Mouse (Mus musculus) lung, embryonic 14.5 days (tissue): ENCODE data around the gene Cox10. TPM values are rescaled to one million over a fixed set of nuclear protein-coding genes. Genes with fewer than 3 reads are reported as not detected.

Source experiments
- ATAC-seq: fragments of 200-750 bp; cut with Nextera tagmentation; 2 replicates; pipeline ENCODE4 v1.8.0; 2017; ENCODE audit warnings: mild to moderate bottlenecking, moderate TSS enrichment, moderate library complexity; ENCODE audit not compliant: insufficient read depth
- DNase-seq: peaks from one replicate; pipeline ENCODE4 v3.0.0-alpha.2; 2015
- H3K27ac ChIP-seq: fragments of 300-500 bp; sonication (generic); 2 replicates; pipeline ENCODE4 v1.5.1; 2014; ENCODE audit warnings: low read depth, mild to moderate bottlenecking, moderate library complexity
- H3K27me3 ChIP-seq: fragments of 300-500 bp; sonication (generic); 2 replicates; pipeline ENCODE4 v1.6.1; 2014; ENCODE audit warnings: low read length, control low read depth; ENCODE audit not compliant: insufficient read depth
- H3K36me3 ChIP-seq: fragments of 300-500 bp; sonication (generic); 2 replicates; pipeline ENCODE4 v1.6.1; 2014; ENCODE audit warnings: control low read depth; ENCODE audit not compliant: insufficient read depth
- H3K4me1 ChIP-seq: fragments of 300-500 bp; sonication (generic); 2 replicates; pipeline ENCODE4 v1.6.1; 2014; ENCODE audit warnings: antibody characterized with exemption, control low read depth; ENCODE audit not compliant: insufficient read depth
- H3K4me2 ChIP-seq: fragments of 300-500 bp; sonication (generic); 2 replicates; pipeline ENCODE4 v1.6.1; 2014; ENCODE audit warnings: mild to moderate bottlenecking
- H3K4me3 ChIP-seq: fragments of 300-500 bp; sonication (generic); 2 replicates; pipeline ENCODE4 v1.5.1; 2014; ENCODE audit warnings: low read depth, low read length
- H3K9ac ChIP-seq: fragments of 300-500 bp; sonication (generic); 2 replicates; pipeline ENCODE4 v1.6.1; 2014
- H3K9me3 ChIP-seq: fragments of 300-500 bp; sonication (generic); 2 replicates; pipeline ENCODE4 v1.6.1; 2016; ENCODE audit warnings: low read depth, low read length, control low read depth
- CTCF ChIP-seq: IDR thresholded peaks from 2 replicates; pipeline ENCODE4 v1.5.1; 2016; ENCODE audit warnings: antibody characterized with exemption, low read depth
- WGBS: fragments of 180-500 bp; shearing (Covaris S2); extraction: QIAGEN DNeasy Blood & Tissue Kit; methylation state at CpG from one replicate; pipeline ENCODE4 v1.1.7; 2014; 5-methylcytosine and 5-hydroxymethylcytosine counted together
- polyA plus RNA-seq: library from polyadenylated mRNA; unstranded; fragments of >200 nt; fragmentation: Nextera tagmentation; extraction: Ambion mirVana; gene quantifications from 2 replicates; pipeline ENCODE4 v1.2.1, GENCODE M21; 2014

Gene Cox10
- polyA plus RNA-seq, 1 experiment from 2014 or later, result 27.3 TPM

DNA sequence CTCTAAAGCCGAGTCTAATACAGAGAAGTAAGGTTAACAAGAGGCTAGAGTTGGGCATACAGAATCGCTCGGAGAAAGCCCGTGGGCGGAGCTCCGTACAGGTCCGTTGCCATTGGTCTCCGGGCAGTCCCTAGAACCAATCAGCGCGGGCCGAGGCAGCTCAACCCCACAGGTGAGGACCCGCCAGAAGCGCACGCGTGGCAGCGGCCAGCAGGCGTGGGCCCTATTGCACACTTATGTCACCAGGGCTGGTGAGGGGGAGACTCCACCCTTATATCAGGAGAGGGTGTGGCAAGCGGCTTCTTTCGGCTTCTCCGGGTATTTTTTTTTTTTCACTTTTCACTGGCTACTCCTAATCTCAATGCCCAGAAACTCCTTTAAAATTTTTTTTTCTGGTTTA is 164.9 kb downstream of the Cox10 start:
- H3K27me3 ChIP-seq, result peaks cover 43% of the 10 kb centered on the region
- H3K4me2 ChIP-seq, result peak overlapping the region; percentile 68
- 5% methylated on average over 20 of the region's 20 CpGs for WGBS
- H3K9me3 ChIP-seq, result no peaks in the 10 kb centered on the region
- ATAC-seq, result peak; percentile 90
- H3K9ac ChIP-seq, result no peak overlapping the region
- peak overlapping the region; percentile 27 for H3K4me3 ChIP-seq
- no peak for TF ChIP-seq CTCF
- DNase-seq, result peak; percentile 81
- peaks cover 5% of the 10 kb centered on the region; the same call in 1 of the 2 replicates for H3K4me1 ChIP-seq
- H3K27ac ChIP-seq, result no peak overlapping the region
- H3K36me3 ChIP-seq, result no peaks in the 10 kb centered on the region

DNA sequence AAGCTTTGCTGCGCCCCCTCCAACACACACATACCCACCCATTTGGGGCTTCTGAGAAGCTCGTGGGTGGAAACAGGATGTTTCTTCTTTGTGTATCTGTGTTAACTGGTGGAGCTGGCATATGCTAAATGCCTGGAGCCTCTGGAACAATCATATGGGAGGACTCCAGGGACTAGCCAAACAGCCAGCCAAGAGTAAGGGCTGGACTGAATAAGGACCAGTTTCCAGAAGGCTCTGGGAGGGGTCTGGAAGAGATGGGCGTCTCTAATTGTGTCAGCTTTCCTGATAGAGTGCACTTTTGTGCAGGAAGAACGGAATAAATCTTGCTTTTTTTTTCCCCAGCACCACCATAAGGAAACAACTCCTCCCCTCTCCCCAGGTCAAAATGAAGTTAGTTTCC is 165.3 kb downstream of the Cox10 start:
- peak; percentile 56; the same call in 1 of the 2 replicates for ATAC-seq

More for the DNA sequence above, 165.3 kb downstream of the Cox10 start:
- Histone ChIP-seq H3K9ac (no peak overlapping the region), H3K36me3 (no peaks in the 10 kb centered on the region), H3K4me1 (peaks cover 4% of the 10 kb centered on the region; the same call in 1 of the 2 replicates), H3K4me2 (peak overlapping the region; percentile 68), H3K27ac (no peak overlapping the region), H3K27me3 (peaks cover 39% of the 10 kb centered on the region), H3K9me3 (no peaks in the 10 kb centered on the region), H3K4me3 (peak overlapping the region; percentile 27)
- no peak for TF ChIP-seq CTCF
- WGBS, result 27% methylated on average over 4 of the region's 4 CpGs
- DNase-seq, result no peak

Other genes starting within 250 kb of the Cox10 start
- 0.84 and 1.1 TPM in 2 replicates for gene Hs3st3b1, start 157.2 kb downstream of the Cox10 start, polyA plus RNA-seq